Mouse (Mus musculus) stomach, postnatal 0 days (tissue): Measurements from ENCODE around the gene Chaf1b.

ENCODE experiments used
- CTCF ChIP-seq: IDR thresholded peaks from 2 replicates; pipeline ENCODE4 v1.5.1; 2016; ENCODE audit warnings: antibody characterized with exemption, low read depth, mild to moderate bottlenecking, moderate library complexity
- EP300 ChIP-seq: optimal IDR thresholded peaks from 2 replicates; pipeline ENCODE3; 2016; ENCODE audit warnings: antibody characterized with exemption

DNA sequence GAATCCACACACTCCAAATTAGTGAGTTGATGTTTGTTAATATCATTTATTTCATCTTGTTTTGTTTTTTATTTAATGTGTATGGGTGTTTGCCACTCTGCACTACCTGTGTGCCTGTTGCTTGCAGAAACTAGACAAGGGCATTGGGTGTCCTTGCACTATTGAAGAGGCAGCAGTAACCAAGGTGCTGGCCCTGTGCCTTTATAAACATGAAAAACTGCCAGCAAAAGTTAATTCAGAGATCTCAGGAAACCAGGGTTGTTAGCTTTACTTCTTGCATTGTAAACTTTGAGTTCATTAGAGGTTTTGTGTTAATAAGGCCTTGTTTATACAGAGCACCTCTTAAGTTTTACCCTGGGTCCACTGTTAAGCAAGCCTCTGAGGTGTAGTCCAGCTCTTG is 23.0 kb upstream of the Chaf1b start:
- TF ChIP-seq CTCF: no peak
- no peak for TF ChIP-seq EP300
